Mouse (Mus musculus) hematopoietic stem cell, adult 5-6 weeks (primary cell): ENCODE measurements around the gene Bag5. TPM values are rescaled to one million over a fixed set of nuclear protein-coding genes. Genes with fewer than 3 reads are reported as not detected.

Source experiments
- ATAC-seq, 2 experiments: fragments of 125-278 bp in 1 of 2; replicated peaks in 1 of 2; 2 replicates each; pipeline ENCODE4 v1.8.0; 2016 to 2017; ENCODE audit warnings: inconsistent platforms in 2 of 2, mild to moderate bottlenecking in 2 of 2, moderate number of reproducible peaks in 2 of 2, low read depth in 1 of 2, moderate TSS enrichment in 1 of 2; ENCODE audit not compliant: low FRiP score in 2 of 2, poor library complexity in 2 of 2, severe bottlenecking in 2 of 2, insufficient read depth in 1 of 2, low TSS enrichment in 1 of 2
- total RNA-seq: library from RNA; stranded (forward); fragments of 172-1452, 232-1000 nt; gene quantifications from 2 replicates; pipeline ENCODE4 v1.2.3, GENCODE M21; 2017

Gene Bag5
- total RNA-seq, 1 experiment from 2014 or later = 51.4 TPM

- ATAC-seq = no peak
Observed at GRCm38 (mm10) chr12:111710091-111710490, 3.0 kb downstream of the Bag5 start.

GRCm38 (mm10) chr12:111708181-111708580 is 4.9 kb downstream of the Bag5 start:
- ATAC-seq = no peak

- no peak for ATAC-seq
Observed at GRCm38 (mm10) chr12:111705186-111705973, 7.7 kb downstream of the Bag5 start.

- no peak for ATAC-seq
Observed at GRCm38 (mm10) chr12:111704609-111705008, 8.4 kb downstream of the Bag5 start.

- ATAC-seq = no peak
Observed at GRCm38 (mm10) chr12:111703301-111703700, 9.8 kb downstream of the Bag5 start.

- ATAC-seq = no peak
Observed at GRCm38 (mm10) chr12:111700920-111701458, 12.1 kb downstream of the Bag5 start.

- no peak for ATAC-seq
Observed at GRCm38 (mm10) chr12:111699542-111699941, 13.5 kb downstream of the Bag5 start.

- no peak for ATAC-seq
Observed at GRCm38 (mm10) chr12:111698346-111698913, 14.6 kb downstream of the Bag5 start.

GRCm38 (mm10) chr12:111697708-111698107 is 15.3 kb downstream of the Bag5 start:
- ATAC-seq = no peak

GRCm38 (mm10) chr12:111696239-111696638 is 16.8 kb downstream of the Bag5 start:
- peak; percentile 68 to 72 for ATAC-seq

GRCm38 (mm10) chr12:111694880-111695804 is 17.9 kb downstream of the Bag5 start:
- no peak for ATAC-seq

- ATAC-seq = no peak
Observed at GRCm38 (mm10) chr12:111694271-111694781, 18.7 kb downstream of the Bag5 start.

- no peak for ATAC-seq
Observed at GRCm38 (mm10) chr12:111693341-111694270, 19.5 kb downstream of the Bag5 start.

GRCm38 (mm10) chr12:111692899-111693298 is 20.2 kb downstream of the Bag5 start:
- no peak for ATAC-seq

GRCm38 (mm10) chr12:111691346-111691872 is 21.6 kb downstream of the Bag5 start:
- ATAC-seq = peak; percentile 74 to 84

- ATAC-seq = no peak
Observed at GRCm38 (mm10) chr12:111689426-111689825, 23.6 kb downstream of the Bag5 start.
